Mouse (Mus musculus) embryonic facial prominence, embryonic 13.5 days (tissue): Measurements from ENCODE around the gene Ears2. TPM values are rescaled to one million over a fixed set of nuclear protein-coding genes. Genes with fewer than 3 reads are reported as not detected.

Experiments used
- ATAC-seq: fragments of 200-750 bp; cut with Nextera tagmentation; 2 replicates; pipeline ENCODE4 v1.8.0; 2017; ENCODE audit warnings: low read depth; ENCODE audit not compliant: insufficient number of reproducible peaks, insufficient read depth, low FRiP score, low TSS enrichment
- H3K27ac ChIP-seq: fragments of 300-500 bp; sonication (generic); 2 replicates; pipeline ENCODE4 v1.5.1; 2015; ENCODE audit warnings: moderate library complexity, mild to moderate bottlenecking, inconsistent platforms
- H3K27me3 ChIP-seq: fragments of 300-500 bp; sonication (generic); 2 replicates; pipeline ENCODE4 v1.6.1; 2015; ENCODE audit warnings: mild to moderate bottlenecking, inconsistent platforms
- H3K36me3 ChIP-seq: fragments of 300-500 bp; sonication (generic); 2 replicates; pipeline ENCODE4 v1.6.1; 2015; ENCODE audit warnings: mild to moderate bottlenecking, inconsistent platforms
- H3K4me1 ChIP-seq: fragments of 300-500 bp; sonication (generic); 2 replicates; pipeline ENCODE4 v1.6.1; 2015; ENCODE audit warnings: inconsistent platforms
- H3K4me2 ChIP-seq: fragments of 300-500 bp; sonication (generic); 2 replicates; pipeline ENCODE4 v1.6.1; 2015; ENCODE audit warnings: moderate library complexity, mild to moderate bottlenecking, inconsistent platforms
- H3K4me3 ChIP-seq: fragments of 300-500 bp; sonication (generic); 2 replicates; pipeline ENCODE4 v1.5.1; 2015; ENCODE audit warnings: mild to moderate bottlenecking, inconsistent platforms
- H3K9ac ChIP-seq: fragments of 300-500 bp; sonication (generic); 2 replicates; pipeline ENCODE4 v1.6.1; 2015; ENCODE audit warnings: mild to moderate bottlenecking, inconsistent platforms
- H3K9me3 ChIP-seq: fragments of 300-500 bp; sonication (generic); 2 replicates; pipeline ENCODE4 v1.6.1; 2016; ENCODE audit warnings: inconsistent platforms
- WGBS: fragments of 180-500 bp; shearing (Covaris S2); methylation state at CpG from one replicate; pipeline ENCODE4 v1.1.7; 2015; ENCODE audit warnings: mixed read lengths; 5-methylcytosine and 5-hydroxymethylcytosine counted together
- polyA plus RNA-seq: library from polyadenylated mRNA; unstranded; fragments of >200 nt; fragmentation: Nextera tagmentation; extraction: Ambion mirVana; gene quantifications from 2 replicates; pipeline ENCODE4 v1.2.1, GENCODE M21; 2015

The Ears2 gene
- polyA plus RNA-seq, 1 experiment from 2014 or later = 14.4 TPM

GRCm38 (mm10) chr7:122074374-122074773, 7.3 kb upstream of the Ears2 start:
- Histone ChIP-seq H3K36me3 (peaks cover 89% of the 10 kb centered on the region), H3K9me3 (no peaks in the 10 kb centered on the region), H3K4me3 (no peak overlapping the region), H3K27me3 (no peaks in the 10 kb centered on the region), H3K9ac (no peak overlapping the region), H3K4me2 (no peak overlapping the region), H3K4me1 (peaks cover 9% of the 10 kb centered on the region), H3K27ac (no peak overlapping the region)
- WGBS = 79% methylated on average over 3 of the region's 3 CpGs
- ATAC-seq = no peak

- Histone ChIP-seq H3K4me1 (peaks cover 31% of the 10 kb centered on the region), H3K4me2 (peak overlapping the region; percentile 80), H3K4me3 (peak overlapping the region; percentile 100), H3K27ac (peak overlapping the region; percentile 93), H3K9me3 (no peaks in the 10 kb centered on the region), H3K27me3 (no peaks in the 10 kb centered on the region), H3K36me3 (peaks cover 37% of the 10 kb centered on the region), H3K9ac (peak overlapping the region; percentile 99)
- ATAC-seq = peak; percentile 12
- under 1% methylated on average over 57 of the region's 58 CpGs for WGBS
Observed at GRCm38 (mm10) chr7:122067517-122068381, 686 bp upstream of the Ears2 start.

GRCm38 (mm10) chr7:122066102-122066944, 740 bp downstream of the Ears2 start:
- peak overlapping the region; percentile 99 for H3K9ac ChIP-seq
- ATAC-seq = no peak; the same call in 1 of the 2 replicates

GRCm38 (mm10) chr7:122065656-122066055, 1.4 kb downstream of the Ears2 start:
- Histone ChIP-seq H3K27ac (no peak overlapping the region), H3K4me2 (peak overlapping the region; percentile 80), H3K27me3 (no peaks in the 10 kb centered on the region), H3K4me3 (peak overlapping the region; percentile 100; the same call in 1 of the 2 replicates), H3K9me3 (no peaks in the 10 kb centered on the region), H3K9ac (0 out of 2 replicates have a peak overlapping the region, but pooled peaks have one; percentile 99), H3K4me1 (peaks cover 31% of the 10 kb centered on the region), H3K36me3 (peaks cover 31% of the 10 kb centered on the region)
- ATAC-seq = no peak
- WGBS = 69% methylated on average over 1 of the region's 1 CpGs

More at GRCm38 (mm10) chr7:122066102-122066944, 740 bp downstream of the Ears2 start:
- peak overlapping the region; percentile 100 for H3K4me3 ChIP-seq
- H3K4me1 ChIP-seq = peaks cover 31% of the 10 kb centered on the region
- H3K9me3 ChIP-seq = no peaks in the 10 kb centered on the region
- peak overlapping the region; percentile 93 for H3K27ac ChIP-seq
- peaks cover 36% of the 10 kb centered on the region for H3K36me3 ChIP-seq
- H3K4me2 ChIP-seq = peak overlapping the region; percentile 80
- 18% methylated on average over 31 of the region's 31 CpGs for WGBS
- H3K27me3 ChIP-seq = no peaks in the 10 kb centered on the region

GRCm38 (mm10) chr7:122056633-122057032, 10.4 kb downstream of the Ears2 start:
- no peak overlapping the region for H3K27ac ChIP-seq
- no peaks in the 10 kb centered on the region for H3K4me1 ChIP-seq
- no peak overlapping the region for H3K4me3 ChIP-seq
- no peaks in the 10 kb centered on the region for H3K9me3 ChIP-seq
- 89% methylated on average over 5 of the region's 5 CpGs for WGBS
- H3K4me2 ChIP-seq = no peak overlapping the region
- no peak for ATAC-seq
- H3K36me3 ChIP-seq = peaks cover 57% of the 10 kb centered on the region
- no peak overlapping the region for H3K9ac ChIP-seq
- no peaks in the 10 kb centered on the region for H3K27me3 ChIP-seq

GRCm38 (mm10) chr7:122050834-122051233, 16.2 kb downstream of the Ears2 start:
- H3K4me1 ChIP-seq = no peaks in the 10 kb centered on the region
- no peak overlapping the region for H3K4me2 ChIP-seq
- no peak overlapping the region for H3K4me3 ChIP-seq
- H3K27me3 ChIP-seq = no peaks in the 10 kb centered on the region
- peaks cover 62% of the 10 kb centered on the region for H3K36me3 ChIP-seq
- H3K9ac ChIP-seq = no peak overlapping the region
- no peaks in the 10 kb centered on the region for H3K9me3 ChIP-seq
- no peak for ATAC-seq
- WGBS = 64% methylated on average over 1 of the region's 1 CpGs
- H3K27ac ChIP-seq = no peak overlapping the region

- WGBS = 92% methylated on average over 9 of the region's 9 CpGs
- Histone ChIP-seq H3K4me2 (no peak overlapping the region), H3K27me3 (no peaks in the 10 kb centered on the region), H3K27ac (no peak overlapping the region), H3K4me1 (no peaks in the 10 kb centered on the region), H3K9ac (no peak overlapping the region), H3K36me3 (peaks cover 45% of the 10 kb centered on the region), H3K4me3 (no peak overlapping the region), H3K9me3 (no peaks in the 10 kb centered on the region)
- 0 out of 2 replicates have a peak, but pooled peaks have one; percentile 48 for ATAC-seq
Observed at GRCm38 (mm10) chr7:122048191-122048590, 18.9 kb downstream of the Ears2 start.

GRCm38 (mm10) chr7:122046813-122047212, 20.2 kb downstream of the Ears2 start:
- H3K4me2 ChIP-seq = no peak overlapping the region
- no peak overlapping the region for H3K4me3 ChIP-seq
- H3K9ac ChIP-seq = no peak overlapping the region
- no peaks in the 10 kb centered on the region for H3K9me3 ChIP-seq
- no peak overlapping the region for H3K27ac ChIP-seq
- ATAC-seq = no peak
- H3K36me3 ChIP-seq = peaks cover 49% of the 10 kb centered on the region
- WGBS = 90% methylated on average over 2 of the region's 2 CpGs
- no peaks in the 10 kb centered on the region for H3K4me1 ChIP-seq
- H3K27me3 ChIP-seq = no peaks in the 10 kb centered on the region

GRCm38 (mm10) chr7:122045711-122046110, 21.4 kb downstream of the Ears2 start:
- no peaks in the 10 kb centered on the region for H3K9me3 ChIP-seq
- no peak overlapping the region for H3K4me2 ChIP-seq
- WGBS = 98% methylated on average over 1 of the region's 1 CpGs
- H3K36me3 ChIP-seq = peaks cover 50% of the 10 kb centered on the region
- H3K4me3 ChIP-seq = no peak overlapping the region
- no peak for ATAC-seq
- no peak overlapping the region for H3K27ac ChIP-seq
- no peaks in the 10 kb centered on the region for H3K27me3 ChIP-seq
- no peaks in the 10 kb centered on the region for H3K4me1 ChIP-seq
- H3K9ac ChIP-seq = no peak overlapping the region

- Histone ChIP-seq H3K9me3 (no peaks in the 10 kb centered on the region), H3K27ac (no peak overlapping the region), H3K27me3 (no peaks in the 10 kb centered on the region), H3K4me1 (no peaks in the 10 kb centered on the region), H3K4me2 (no peak overlapping the region), H3K36me3 (peaks cover 51% of the 10 kb centered on the region), H3K9ac (no peak overlapping the region), H3K4me3 (no peak overlapping the region)
- WGBS = 82% methylated on average over 4 of the region's 4 CpGs
- no peak for ATAC-seq
Observed at GRCm38 (mm10) chr7:122045181-122045634, 21.9 kb downstream of the Ears2 start.

- no peaks in the 10 kb centered on the region for H3K27me3 ChIP-seq
- no peak overlapping the region for H3K4me3 ChIP-seq
- 85% methylated on average over 8 of the region's 8 CpGs for WGBS
- H3K4me1 ChIP-seq = no peaks in the 10 kb centered on the region
- peaks cover 58% of the 10 kb centered on the region for H3K36me3 ChIP-seq
- no peak overlapping the region for H3K4me2 ChIP-seq
- no peak overlapping the region for H3K9ac ChIP-seq
- H3K9me3 ChIP-seq = no peaks in the 10 kb centered on the region
- H3K27ac ChIP-seq = no peak overlapping the region
- ATAC-seq = no peak
Observed at GRCm38 (mm10) chr7:122044106-122044505, 23.0 kb downstream of the Ears2 start.
